Mouse (Mus musculus) lung, adult 2 months (tissue): ENCODE data around the gene Lnx1.

Experiments used
- CTCF ChIP-seq: fragments of 200-500 bp; IDR thresholded peaks from 2 replicates; pipeline ENCODE4 v1.5.1; 2011; ENCODE audit warnings: mild to moderate bottlenecking, low read length, control low read depth; ENCODE audit not compliant: insufficient read depth
- POLR2A ChIP-seq: fragments of 200-500 bp; IDR thresholded peaks from 2 replicates; pipeline ENCODE4 v1.6.1; 2011; ENCODE audit warnings: low read depth, mild to moderate bottlenecking, control low read depth, low read length, borderline replicate concordance; ENCODE audit errors: extremely low read depth

DNA sequence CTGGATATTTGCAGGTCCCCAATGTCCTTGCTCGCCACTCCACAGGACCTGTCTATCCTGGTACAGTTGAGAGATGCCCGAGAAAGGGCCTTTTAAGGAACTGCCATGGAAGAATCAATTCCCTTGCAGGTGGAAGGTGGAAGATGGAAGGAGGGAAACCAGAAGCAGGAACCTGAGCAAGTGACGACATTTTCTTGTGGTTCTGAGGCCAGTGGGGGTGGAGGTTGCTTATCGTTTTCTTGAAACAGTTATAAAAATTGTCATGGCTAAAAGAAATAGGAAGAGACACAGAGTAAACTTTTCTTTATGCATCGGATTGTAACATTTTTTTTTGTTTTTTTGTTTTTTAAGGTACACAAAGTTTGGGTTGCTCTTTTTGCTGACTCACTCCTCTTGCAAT, 46.3 kb downstream of the Lnx1 start:
- TF ChIP-seq CTCF, result no peak
- TF ChIP-seq POLR2A, result no peak
